Mouse (Mus musculus): ENCODE results near the gene Ascc1. TPM values are rescaled to one million over a fixed set of nuclear protein-coding genes. Genes with fewer than 3 reads are reported as not detected.

The Ascc1 gene
- total RNA-seq, 2 experiments from 2014 or later = 35.7 to 38.0 TPM

Small RNAs within 50 kb of the gene (microRNA-seq; reads per million reads assigned to microRNA genes)
- gene Mir6906 = not detected

Other genes starting within 250 kb of the Ascc1 start
- 10 to 100 TPM; 63.9 to 66.3 TPM for gene Dnajb12, start 123.2 kb upstream of the Ascc1 start, total RNA-seq (2021)
- 10 to 100 TPM; 59.7 to 80.6 TPM for gene Ddit4, start 51.0 kb upstream of the Ascc1 start, total RNA-seq (2021)
- 10 to 100 TPM; 82.2 to 88.4 TPM for gene Anapc16, start 330 bp downstream of the Ascc1 start, total RNA-seq (2021)
- gene Spock2, start 103.4 kb downstream of the Ascc1 start, total RNA-seq (2021) = 10 to 100 TPM; 43.4 to 47.2 TPM
- gene Chst3, start 216.5 kb downstream of the Ascc1 start, total RNA-seq (2021) = 1 to 10 TPM; 3.2 to 3.4 TPM

All from adrenal gland, postnatal 4 days (tissue).